Mouse (Mus musculus) MEL (cell line): ENCODE data around the gene Pik3cd. TPM values are rescaled to one million over a fixed set of nuclear protein-coding genes. Genes with fewer than 3 reads are reported as not detected.

Experiments
- DNase-seq: peaks from one replicate; pipeline ENCODE4 v3.0.0; 2011; ENCODE audit warnings: low read depth, low spot score
- H3K27ac ChIP-seq: 2 replicates; pipeline ENCODE4 v1.5.1; 2012; ENCODE audit warnings: low read depth, mild to moderate bottlenecking, control low read depth, low read length, moderate library complexity; ENCODE audit not compliant: control insufficient read depth
- H3K27me3 ChIP-seq, 2 experiments: fragments of 150-350 bp in 1 of 2; sonication (generic) in 1 of 2; 2 replicates each; pipeline ENCODE4 v1.6.1; 2012; ENCODE audit warnings: low read length in 2 of 2, mild to moderate bottlenecking in 2 of 2, improper control_type of control experiment in 1 of 2, moderate library complexity in 1 of 2; ENCODE audit not compliant: insufficient read depth in 2 of 2, control insufficient read depth in 1 of 2
- H3K36me3 ChIP-seq, 2 experiments: 2 replicates each; pipeline ENCODE4 v1.6.1; 2012 to 2014; ENCODE audit warnings: low read length in 2 of 2, improper control_type of control experiment in 1 of 2, inconsistent platforms in 1 of 2, mild to moderate bottlenecking in 1 of 2; ENCODE audit not compliant: insufficient read depth in 2 of 2, control insufficient read depth in 1 of 2
- H3K4me1 ChIP-seq, 2 experiments: fragments of 150-350 bp in 1 of 2; sonication (generic) in 1 of 2; 2 replicates each; pipeline ENCODE4 v1.6.1; 2012; ENCODE audit warnings: low read length in 2 of 2, improper control_type of control experiment in 1 of 2, mild to moderate bottlenecking in 1 of 2; ENCODE audit not compliant: insufficient read depth in 2 of 2, control insufficient read depth in 1 of 2
- H3K4me3 ChIP-seq, 2 experiments: fragments of 150-350 bp in 1 of 2; sonication (generic) in 1 of 2; 2 replicates each; pipeline ENCODE4 v1.5.1; 2012; ENCODE audit warnings: low read depth in 2 of 2, low read length in 2 of 2, mild to moderate bottlenecking in 2 of 2, moderate library complexity in 2 of 2, control low read depth in 1 of 2, improper control_type of control experiment in 1 of 2; ENCODE audit not compliant: control insufficient read depth in 1 of 2, insufficient read depth in 1 of 2
- H3K79me2 ChIP-seq: 2 replicates; pipeline ENCODE4 v1.6.1; 2012; ENCODE audit warnings: mild to moderate bottlenecking, low read length, moderate library complexity; ENCODE audit not compliant: control insufficient read depth, poor library complexity, insufficient read depth
- H3K9ac ChIP-seq: 2 replicates; pipeline ENCODE4 v1.6.1; 2012; ENCODE audit warnings: low read depth, mild to moderate bottlenecking, control low read depth, low read length, moderate library complexity; ENCODE audit not compliant: control insufficient read depth, poor library complexity, severe bottlenecking
- H3K9me3 ChIP-seq: fragments of 150-350 bp; sonication (generic); replicated peaks from 2 replicates; pipeline ENCODE4 v1.6.1; 2012; ENCODE audit warnings: mild to moderate bottlenecking, low read length, improper control_type of control experiment, moderate library complexity; ENCODE audit not compliant: insufficient read depth
- BHLHE40 ChIP-seq: IDR thresholded peaks from 2 replicates; pipeline ENCODE4 v1.6.1; 2012; ENCODE audit warnings: low read depth, mild to moderate bottlenecking, inconsistent platforms, low read length, improper control_type of control experiment, borderline replicate concordance
- CHD2 ChIP-seq: IDR thresholded peaks from 2 replicates; pipeline ENCODE4 v1.6.1; 2011; ENCODE audit warnings: low read length, improper control_type of control experiment
- CTCF ChIP-seq, 3 experiments: IDR thresholded peaks in 2 of 3; conservative IDR thresholded peaks in 1 of 3; 2 replicates each; pipeline ENCODE4 v1.5.1; 2011 to 2012; ENCODE audit warnings: low read length in 3 of 3, low read depth in 2 of 3, mild to moderate bottlenecking in 2 of 3, improper control_type of control experiment in 1 of 3, inconsistent platforms in 1 of 3, mixed read lengths in 1 of 3, moderate library complexity in 1 of 3; ENCODE audit not compliant: control insufficient read depth in 1 of 3, insufficient read depth in 1 of 3, poor library complexity in 1 of 3, severe bottlenecking in 1 of 3
- E2F4 ChIP-seq: IDR thresholded peaks from 2 replicates; pipeline ENCODE4 v1.6.1; 2011; ENCODE audit warnings: low read depth, low read length, improper control_type of control experiment, borderline replicate concordance
- ELF1 ChIP-seq: IDR thresholded peaks from 2 replicates; pipeline ENCODE4 v1.6.1; 2014; ENCODE audit warnings: low read depth, mild to moderate bottlenecking, inconsistent platforms, low read length, improper control_type of control experiment, moderate library complexity
- EP300 ChIP-seq, 2 experiments: IDR thresholded peaks; 2 replicates each; pipeline ENCODE4 v1.6.1; 2011; ENCODE audit warnings: improper control_type of control experiment in 2 of 2, low read length in 2 of 2, low read depth in 1 of 2, mild to moderate bottlenecking in 1 of 2
- ETS1 ChIP-seq: IDR thresholded peaks from 2 replicates; pipeline ENCODE4 v1.6.1; 2012; ENCODE audit warnings: low read depth, mild to moderate bottlenecking, inconsistent platforms, low read length, improper control_type of control experiment, moderate library complexity
- HCFC1 ChIP-seq: IDR thresholded peaks from 2 replicates; pipeline ENCODE4 v1.6.1; 2012; ENCODE audit warnings: low read depth, mild to moderate bottlenecking, inconsistent platforms, low read length, improper control_type of control experiment, moderate library complexity
- JUND ChIP-seq: IDR thresholded peaks from 2 replicates; pipeline ENCODE4 v1.6.1; 2011; ENCODE audit warnings: low read depth, mild to moderate bottlenecking, improper control_type of control experiment, low read length
- MAX ChIP-seq: IDR thresholded peaks from 2 replicates; pipeline ENCODE4 v1.6.1; 2011; ENCODE audit warnings: low read length, improper control_type of control experiment
- MAZ ChIP-seq: IDR thresholded peaks from 2 replicates; pipeline ENCODE4 v1.6.1; 2012; ENCODE audit warnings: low read depth, mild to moderate bottlenecking, inconsistent platforms, low read length, improper control_type of control experiment
- MYB ChIP-seq: IDR thresholded peaks from 2 replicates; pipeline ENCODE4 v1.6.1; 2011; ENCODE audit warnings: mild to moderate bottlenecking, low read depth, low read length, improper control_type of control experiment
- MYC ChIP-seq: IDR thresholded peaks from 2 replicates; pipeline ENCODE4 v1.6.1; 2011; ENCODE audit warnings: low read depth, mild to moderate bottlenecking, low read length, improper control_type of control experiment, moderate library complexity
- NELFE ChIP-seq: IDR thresholded peaks from 2 replicates; pipeline ENCODE4 v1.6.1; 2011; ENCODE audit warnings: low read depth, low read length, improper control_type of control experiment
- NRF1 ChIP-seq: IDR thresholded peaks from 2 replicates; pipeline ENCODE4 v1.6.1; 2014; ENCODE audit warnings: low read depth, mild to moderate bottlenecking, inconsistent platforms, low read length, improper control_type of control experiment, moderate library complexity; ENCODE audit not compliant: poor library complexity, insufficient read depth, severe bottlenecking
- POLR2AphosphoS2 ChIP-seq: IDR thresholded peaks from 2 replicates; pipeline ENCODE4 v1.6.1; 2011; ENCODE audit warnings: low read length, improper control_type of control experiment
- POLR2AphosphoS5 ChIP-seq: IDR thresholded peaks from 2 replicates; pipeline ENCODE4 v1.6.1; 2012; ENCODE audit warnings: low read depth, borderline replicate concordance, mild to moderate bottlenecking, inconsistent platforms, low read length, moderate library complexity, mixed read lengths
- SIN3A ChIP-seq: IDR thresholded peaks from 2 replicates; pipeline ENCODE4 v1.6.1; 2012; ENCODE audit warnings: low read length, improper control_type of control experiment, inconsistent platforms
- SMC3 ChIP-seq: IDR thresholded peaks from 2 replicates; pipeline ENCODE4 v1.6.1; 2011; ENCODE audit warnings: low read depth, low read length, improper control_type of control experiment
- TCF12 ChIP-seq: IDR thresholded peaks from 2 replicates; pipeline ENCODE4 v1.6.1; 2014; ENCODE audit warnings: low read depth, mild to moderate bottlenecking, inconsistent platforms, low read length, improper control_type of control experiment, moderate library complexity
- UBTF ChIP-seq: IDR thresholded peaks from 2 replicates; pipeline ENCODE4 v1.6.1; 2012; ENCODE audit warnings: low read depth, mild to moderate bottlenecking, inconsistent platforms, low read length, improper control_type of control experiment, moderate library complexity, borderline replicate concordance; ENCODE audit not compliant: insufficient read depth
- USF1 ChIP-seq: IDR thresholded peaks from 2 replicates; pipeline ENCODE4 v1.6.1; 2014; ENCODE audit warnings: low read depth, mild to moderate bottlenecking, inconsistent platforms, low read length, improper control_type of control experiment, moderate library complexity
- USF2 ChIP-seq, 2 experiments: IDR thresholded peaks; 2 replicates each; pipeline ENCODE4 v1.6.1; 2011 to 2012; ENCODE audit warnings: improper control_type of control experiment in 2 of 2, low read length in 2 of 2, borderline replicate concordance in 1 of 2, inconsistent platforms in 1 of 2, low read depth in 1 of 2, mild to moderate bottlenecking in 1 of 2; ENCODE audit not compliant: insufficient read depth in 1 of 2
- ZMIZ1 ChIP-seq: IDR thresholded peaks from 2 replicates; pipeline ENCODE4 v1.6.1; 2012; ENCODE audit warnings: low read depth, mild to moderate bottlenecking, inconsistent platforms, low read length, improper control_type of control experiment, moderate library complexity
- ZNF384 ChIP-seq: IDR thresholded peaks from 2 replicates; pipeline ENCODE4 v1.6.1; 2012; ENCODE audit warnings: low read depth, mild to moderate bottlenecking, inconsistent platforms, low read length, improper control_type of control experiment
- polyA plus RNA-seq, 2 experiments: library from polyadenylated mRNA; stranded (reverse) in 1 of 2; unstranded in 1 of 2; fragments of >175 nt in 1 of 2; fragments of >200 nt in 1 of 2; gene quantifications; 2 replicates each; pipeline versions ENCODE4 v1.2.1 to v1.2.4; 2012; ENCODE audit warnings: low replicate concordance in 2 of 2, low read depth in 1 of 2; ENCODE audit not compliant: insufficient read length in 2 of 2, insufficient read depth in 1 of 2, missing spikeins in 1 of 2
- total RNA-seq: library from RNA; depleted of rRNA; stranded (reverse); fragments of 300-350 nt; gene quantifications from 2 replicates; pipeline ENCODE4 v1.2.3, GENCODE M21; 2012

Gene Pik3cd
- total and polyA plus RNA-seq, 3 experiments = 45.9 to 152 (median 49.8) TPM

DNA sequence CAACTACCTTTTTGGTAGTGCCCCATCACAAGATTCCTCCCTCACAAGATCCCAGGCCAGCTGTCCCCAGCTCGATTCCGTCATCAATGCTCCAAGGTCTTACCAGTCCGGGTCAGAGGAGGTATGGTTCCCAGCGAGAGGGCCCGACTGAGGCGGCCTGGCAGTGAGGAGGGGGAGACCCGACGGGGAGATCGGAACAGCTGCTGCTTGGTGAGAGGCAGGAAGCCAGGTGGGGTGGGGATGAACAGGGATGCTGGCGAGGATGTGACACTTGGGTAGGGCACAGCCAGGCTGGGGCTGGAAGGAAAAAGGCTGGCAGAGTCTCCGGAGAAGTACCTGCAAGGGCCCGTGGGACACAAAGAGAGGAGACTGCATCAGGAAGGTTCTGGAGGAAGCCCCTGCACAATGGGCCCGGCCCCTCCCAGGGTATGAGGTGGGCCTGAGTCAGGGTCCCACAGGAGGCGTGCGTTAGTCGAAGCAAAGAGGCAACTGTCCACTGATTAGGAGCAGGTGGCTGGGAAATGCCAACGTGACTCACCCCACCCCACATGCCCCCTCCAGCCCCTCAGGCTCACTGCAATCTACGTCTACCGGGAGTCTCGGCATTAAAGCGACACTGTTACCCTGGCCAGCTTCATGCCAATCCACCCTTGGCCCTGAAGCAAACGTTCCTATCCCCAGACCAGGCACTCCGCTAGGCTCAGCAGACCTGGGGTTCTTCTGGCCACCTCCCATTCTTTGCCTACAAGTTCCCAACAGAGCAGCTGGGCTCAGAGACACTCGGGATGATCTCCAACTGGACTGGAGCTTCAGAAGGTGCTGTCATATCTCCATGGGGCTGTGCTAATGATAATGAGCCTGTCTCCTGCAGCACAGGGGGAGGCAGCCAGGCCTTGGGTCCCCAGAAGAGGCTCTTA is 20.0 kb upstream of the Pik3cd start:
- H3K9ac ChIP-seq = no peak overlapping the region
- TF ChIP-seq CTCF (IDR thresholded peaks at IDR 0.05 in 2 of 3, conservative IDR thresholded peaks at IDR 0.05 in 1 of 3; ENCODE audit: control insufficient read depth in 1 of 3, insufficient read depth in 1 of 3, low read depth in 2 of 3, low read length in 3 of 3, poor library complexity in 1 of 3, severe bottlenecking in 1 of 3) = no peak
- TF ChIP-seq MYC = no peak
- TF ChIP-seq BHLHE40 = no peak
- TF ChIP-seq NRF1 = no peak
- no peak for TF ChIP-seq MYB
- TF ChIP-seq ZNF384 = no peak
- no peak for TF ChIP-seq MAZ
- no peak for TF ChIP-seq CHD2
- TF ChIP-seq USF2 (IDR thresholded peaks at IDR 0.05; ENCODE audit: borderline replicate concordance in 1 of 2, insufficient read depth in 1 of 2, low read depth in 1 of 2, low read length in 2 of 2) = no peak
- no peak for TF ChIP-seq NELFE
- no peak for TF ChIP-seq SMC3
- no peak for TF ChIP-seq POLR2AphosphoS5
- TF ChIP-seq E2F4 = no peak
- no peak for TF ChIP-seq SIN3A
- TF ChIP-seq JUND = no peak
- no peak for TF ChIP-seq EP300 (IDR thresholded peaks at IDR 0.05; ENCODE audit: low read depth in 1 of 2, low read length in 2 of 2)
- no peak for TF ChIP-seq TCF12
- no peak for TF ChIP-seq ZMIZ1
- H3K79me2 ChIP-seq = no peaks in the 10 kb centered on the region
- H3K4me3 ChIP-seq = no peak overlapping the region
- H3K36me3 ChIP-seq = peaks cover 0 to 4% of the 10 kb centered on the region in 2 experiments; a peak in 1 of 4 replicates
- H3K27ac ChIP-seq = no peak overlapping the region
- DNase-seq = no peak
- no peaks in the 10 kb centered on the region for H3K27me3 ChIP-seq
- no peaks in the 10 kb centered on the region for H3K9me3 ChIP-seq
- H3K4me1 ChIP-seq = no peaks in the 10 kb centered on the region

DNA sequence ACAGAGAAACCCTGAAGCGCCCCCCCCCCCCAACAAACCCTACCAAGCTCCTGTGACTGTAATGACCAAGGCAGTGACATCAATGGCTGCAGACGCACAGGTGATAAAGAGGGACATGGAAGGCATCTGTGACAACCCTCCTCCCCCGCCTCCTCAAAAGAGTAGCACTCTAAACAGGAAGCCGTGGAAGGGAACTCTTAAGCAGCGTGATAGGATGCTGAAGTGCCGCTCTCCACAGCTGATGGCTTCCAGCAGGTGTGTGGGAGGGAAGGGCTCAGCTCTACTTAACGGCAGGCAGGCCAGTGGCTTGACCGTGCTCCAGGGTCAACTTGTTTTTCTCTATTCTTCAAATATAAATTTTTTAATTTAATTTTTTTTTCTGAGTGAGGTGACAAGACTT is 18.8 kb upstream of the Pik3cd start:
- H3K36me3 ChIP-seq = peaks cover 0 to 4% of the 10 kb centered on the region in 2 experiments; a peak in 1 of 4 replicates
- no peaks in the 10 kb centered on the region for H3K4me1 ChIP-seq
- no peaks in the 10 kb centered on the region for H3K27me3 ChIP-seq
- H3K9me3 ChIP-seq = no peaks in the 10 kb centered on the region
- no peak overlapping the region for H3K9ac ChIP-seq
- TF ChIP-seq UBTF (no peak), USF2 (IDR thresholded peaks at IDR 0.05; ENCODE audit: borderline replicate concordance in 1 of 2, insufficient read depth in 1 of 2, low read depth in 1 of 2, low read length in 2 of 2) (no peak), ELF1 (no peak), ETS1 (no peak), BHLHE40 (no peak), SIN3A (no peak), CTCF (IDR thresholded peaks at IDR 0.05 in 2 of 3, conservative IDR thresholded peaks at IDR 0.05 in 1 of 3; ENCODE audit: control insufficient read depth in 1 of 3, insufficient read depth in 1 of 3, low read depth in 2 of 3, low read length in 3 of 3, poor library complexity in 1 of 3, severe bottlenecking in 1 of 3) (no peak), POLR2AphosphoS2 (no peak), MAX (no peak), SMC3 (no peak), HCFC1 (no peak), NRF1 (no peak), USF1 (no peak), NELFE (no peak), TCF12 (no peak)
- no peaks in the 10 kb centered on the region for H3K79me2 ChIP-seq
- no peak overlapping the region for H3K4me3 ChIP-seq
- H3K27ac ChIP-seq = no peak overlapping the region
- no peak for DNase-seq
